Mouse (Mus musculus) thymus, adult 2 months (tissue): Measurements from ENCODE around the gene C330021F23Rik.

Source experiments
- CTCF ChIP-seq: fragments of 200-500 bp; IDR thresholded peaks from 2 replicates; pipeline ENCODE4 v1.5.1; 2012; ENCODE audit warnings: mild to moderate bottlenecking, control low read depth, low read length, moderate library complexity, borderline replicate concordance; ENCODE audit not compliant: control insufficient read depth, poor library complexity, insufficient read depth; ENCODE audit errors: extremely low read depth
- POLR2A ChIP-seq: fragments of 200-500 bp; IDR thresholded peaks from 2 replicates; pipeline ENCODE4 v1.6.1; 2012; ENCODE audit warnings: mild to moderate bottlenecking, low read length, control low read depth, moderate library complexity; ENCODE audit not compliant: control insufficient read depth, poor library complexity, insufficient read depth; ENCODE audit errors: extremely low read depth

GRCm38 (mm10) chr8:3631478-3631875 is 63.7 kb downstream of the C330021F23Rik start:
- TF ChIP-seq CTCF = no peak
- TF ChIP-seq POLR2A = no peak
